Comparison of ENCODE assay signal across 43 mouse cellular contexts in the genomic region with DNA sequence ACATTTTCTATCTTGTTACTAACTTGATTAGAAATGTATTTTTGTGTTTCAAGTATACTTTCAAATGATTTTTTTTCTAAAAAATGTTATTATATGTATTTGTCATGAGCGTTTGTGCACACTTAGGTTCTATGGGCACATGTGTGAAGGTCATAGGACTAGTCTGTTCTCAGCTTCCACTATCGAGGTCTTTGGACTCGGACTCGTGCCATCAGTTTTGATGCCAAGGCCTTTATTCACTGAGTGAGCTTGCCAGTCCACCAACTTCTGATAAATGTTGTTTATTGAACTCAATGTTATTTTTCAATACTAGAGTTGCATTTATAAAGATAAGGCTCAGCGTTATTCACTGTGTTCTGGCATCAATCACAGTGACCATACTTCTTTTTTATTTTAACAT. TPM values are rescaled to one million over a fixed set of nuclear protein-coding genes. Genes with fewer than 3 reads are reported as not detected.
"Had no signal": no experiment of that assay in that cellular context is flagged by ENCODE, and none has a peak within 500 bp of the region (broad histone marks: within the 10 kb centered on the region; RNA-seq: fewer than 3 reads in every experiment).

No protein-coding gene starts in this region.

- DNase-seq: gastrocnemius, postnatal 14 days; gastrocnemius, postnatal 36 days; heart, adult 11 months; heart, adult 2 months; heart, postnatal 14 days; heart, postnatal 36 days; kidney, adult 11 months; kidney, adult 2 months; kidney, adult 9 months; kidney, postnatal 14 days; kidney, postnatal 36 days; layer of hippocampus, adult 9-11 months; layer of hippocampus, postnatal 36 days; left cerebral cortex, postnatal 4 days; liver, embryonic 13.5 days had no signal

RNA-seq across cellular contexts. Expression of gene Cypt3, which starts 42.9 kb away (rescaled TPM):
- total RNA-seq: gastrocnemius, adult 18-20 months; gastrocnemius, adult 8-10 months; gastrocnemius, postnatal 14 days; gastrocnemius, postnatal 36 days; heart, adult 2 months; heart, postnatal 14 days; heart, postnatal 36 days; hematopoietic stem cell, adult 5-6 weeks; hindbrain, postnatal 0 days; layer of hippocampus, adult 18-20 months; layer of hippocampus, adult 8-10 months; layer of hippocampus, postnatal 14 days; layer of hippocampus, postnatal 36 days; left cerebral cortex, adult 18-20 months; left cerebral cortex, adult 8-10 months; left cerebral cortex, postnatal 10 days; left cerebral cortex, postnatal 25 days; left cerebral cortex, postnatal 4 days had no signal
- polyA plus RNA-seq: gonadal fat pad, adult 2 months; heart, adult 2 months; heart, embryonic 11.5 days; heart, embryonic 13.5 days; heart, embryonic 15.5 days; heart, postnatal 0 days; hindbrain, embryonic 11.5 days; hindbrain, embryonic 13.5 days; hindbrain, embryonic 15.5 days; hindbrain, postnatal 0 days; intestine, embryonic 14.5 days; intestine, embryonic 16.5 days; kidney, adult 2 months; kidney, embryonic 15.5 days; kidney, postnatal 0 days; large intestine, adult 2 months; limb, embryonic 11.5 days; limb, embryonic 13.5 days; limb, embryonic 15.5 days; liver, embryonic 11.5 days; liver, embryonic 13.5 days had no signal
